Mouse (Mus musculus): Measurements from ENCODE around the gene Ndufa13. TPM values are rescaled to one million over a fixed set of nuclear protein-coding genes. Genes with fewer than 3 reads are reported as not detected.

Gene Ndufa13
- polyA plus RNA-seq, 1 experiment from 2014 or later = 309 TPM

DNA sequence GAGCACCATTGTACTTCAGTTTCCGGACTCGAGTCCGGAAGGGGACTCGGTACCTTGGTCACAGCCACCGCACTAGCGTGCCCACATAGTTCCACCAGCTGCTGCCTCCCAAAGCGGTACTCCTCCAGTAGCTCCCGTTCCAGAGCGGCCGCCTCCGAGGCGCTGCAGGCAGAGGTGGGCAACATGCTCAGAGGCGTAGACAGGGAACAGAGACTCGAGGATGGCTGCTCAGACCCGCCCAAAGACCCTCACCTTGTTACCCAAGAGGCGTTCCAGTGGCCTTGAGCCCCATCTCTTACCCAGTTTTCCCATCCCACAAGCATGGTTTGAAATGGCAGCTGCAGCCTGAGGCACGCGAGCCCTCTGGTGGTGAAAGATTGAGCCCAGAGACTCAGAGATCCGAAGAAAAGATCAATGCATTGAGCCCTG, 11.5 kb downstream of the Ndufa13 start:
- no peak overlapping the region for H3K4me3 ChIP-seq
- ATAC-seq (ENCODE audit: insufficient number of reproducible peaks, low FRiP score) = no peak
- WGBS = 34% methylated on average over 19 of the region's 19 CpGs
- no peaks in the 10 kb centered on the region for H3K9me3 ChIP-seq (replicated peaks)
- H3K27ac ChIP-seq (ENCODE audit: poor library complexity, severe bottlenecking) = no peak overlapping the region
- H3K9ac ChIP-seq = no peak overlapping the region
- peaks cover 55% of the 10 kb centered on the region for H3K27me3 ChIP-seq (replicated peaks)
- no peak overlapping the region for H3K4me2 ChIP-seq
- peaks cover 65% of the 10 kb centered on the region for H3K4me1 ChIP-seq (replicated peaks)
- H3K36me3 ChIP-seq = peaks cover 28% of the 10 kb centered on the region

DNA sequence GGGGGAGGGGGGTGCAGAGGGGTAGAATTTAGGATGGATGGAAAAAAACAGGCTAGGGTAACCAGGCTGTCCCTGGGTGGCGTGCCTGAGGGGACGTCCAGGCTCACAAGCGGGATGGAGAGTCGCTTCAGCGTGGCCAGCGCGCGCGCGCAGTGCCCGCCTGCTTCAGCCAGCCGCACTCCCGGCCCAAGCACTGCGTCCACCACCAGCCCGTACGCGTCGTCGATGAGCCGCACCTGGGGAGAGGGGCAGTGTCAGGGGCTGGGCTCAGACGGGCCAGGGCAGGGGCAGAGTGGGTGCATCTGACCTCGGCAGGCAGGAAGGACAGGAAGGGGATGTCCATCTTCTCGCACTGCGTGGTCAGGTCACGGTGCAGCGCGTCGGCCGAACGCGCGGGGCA, 13.5 kb downstream of the Ndufa13 start:
- peak overlapping the region; percentile 43; the same call in 1 of the 2 replicates for H3K9ac ChIP-seq
- H3K4me2 ChIP-seq = peak overlapping the region; percentile 66
- WGBS = 6% methylated on average over 32 of the region's 32 CpGs

DNA sequence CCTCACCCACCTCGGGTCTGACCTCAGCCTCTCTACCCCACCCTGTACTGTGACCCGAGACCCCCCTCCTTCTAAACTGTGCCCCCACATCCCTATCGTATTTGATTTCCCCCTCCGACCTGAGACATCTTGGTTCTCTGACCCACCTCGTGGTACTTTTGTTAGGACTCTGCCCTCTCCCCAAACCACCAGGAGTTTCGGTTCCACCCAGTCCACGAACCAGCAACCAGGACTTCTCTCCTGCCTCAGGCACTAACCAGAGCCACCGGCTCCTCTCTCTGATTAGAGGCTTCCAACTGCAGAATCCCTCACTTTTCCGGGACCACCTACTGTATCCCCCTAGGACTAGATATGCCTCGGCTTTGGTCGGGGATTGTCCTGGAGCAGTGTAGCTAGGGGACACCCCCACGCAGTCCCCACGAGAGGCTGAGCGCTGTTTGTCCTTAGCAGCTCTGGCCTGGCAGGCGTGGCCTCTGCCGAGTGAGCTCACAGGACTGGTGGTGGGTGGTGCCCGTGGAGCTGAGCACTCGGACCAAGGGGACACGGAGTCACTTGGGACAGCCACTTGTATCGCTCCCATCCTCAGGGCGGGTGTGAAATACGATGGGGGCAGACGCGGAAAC, 14.0 kb downstream of the Ndufa13 start:
- 6% methylated on average over 24 of the region's 24 CpGs for WGBS
- ATAC-seq (ENCODE audit: insufficient number of reproducible peaks, low FRiP score) = no peak; the same call in 1 of the 2 replicates

More for the DNA sequence above, 13.5 kb downstream of the Ndufa13 start:
- H3K27ac ChIP-seq (ENCODE audit: poor library complexity, severe bottlenecking) = no peak overlapping the region
- peak overlapping the region; percentile 38 for H3K4me3 ChIP-seq
- no peaks in the 10 kb centered on the region for H3K9me3 ChIP-seq (replicated peaks)
- H3K36me3 ChIP-seq = peaks cover 21% of the 10 kb centered on the region
- peaks cover 49% of the 10 kb centered on the region for H3K4me1 ChIP-seq (replicated peaks)
- peaks cover 75% of the 10 kb centered on the region for H3K27me3 ChIP-seq (replicated peaks)
- peak; percentile 30; the same call in 1 of the 2 replicates for ATAC-seq (ENCODE audit: insufficient number of reproducible peaks, low FRiP score)

DNA sequence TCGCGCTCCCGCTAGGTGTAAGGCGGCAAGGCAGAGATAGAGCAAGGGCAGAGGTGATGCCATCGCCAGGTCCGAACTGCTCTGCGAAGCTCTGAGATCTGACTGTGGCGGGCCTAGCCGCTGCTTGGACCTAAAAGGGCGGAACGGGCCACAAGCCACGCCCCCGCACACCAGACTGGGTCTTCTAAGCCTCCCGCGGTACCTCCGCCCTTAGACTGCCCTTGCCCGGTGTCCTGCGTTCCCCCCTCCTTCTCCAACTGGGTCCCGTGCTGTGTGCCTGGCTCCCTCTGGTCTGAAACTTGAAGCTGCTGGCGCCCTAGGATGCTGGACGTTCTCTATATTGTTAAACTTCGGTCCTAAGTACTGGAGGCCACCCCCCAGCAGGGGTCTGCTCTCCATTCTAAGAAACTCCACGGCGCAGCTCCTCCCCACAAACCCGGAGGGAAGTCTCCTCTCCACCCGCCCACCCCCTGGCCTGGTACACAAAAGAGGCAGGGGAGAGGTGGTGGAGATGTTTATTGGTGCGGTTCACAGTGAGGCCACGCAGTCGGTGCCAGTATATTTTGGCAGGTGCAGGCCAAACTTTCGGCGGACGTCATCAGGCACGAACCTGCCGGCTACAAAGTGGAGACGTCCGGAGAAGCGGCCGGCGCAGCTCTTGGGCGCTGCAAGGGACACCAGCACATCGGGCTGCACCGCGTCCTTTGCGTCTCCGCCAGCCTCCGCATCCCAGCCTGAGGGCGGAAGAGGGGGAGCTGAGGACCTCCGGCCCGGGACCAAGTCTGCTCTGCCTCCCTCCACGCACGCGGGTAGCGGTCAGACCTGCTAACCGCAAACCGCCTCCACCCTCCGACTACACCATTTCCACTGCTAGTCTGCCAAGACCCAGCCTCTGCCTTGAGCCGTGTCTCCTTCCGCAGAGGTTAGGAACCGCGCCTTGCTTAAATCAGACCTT, 14.8 kb downstream of the Ndufa13 start, which contains the start of gene Cilp2:
Gene Cilp2 (minus strand): TSS at position 399 of the 955 bp plus-strand sequence.
- peak within 1 kb of the TSS; percentile 41 for H3K9ac ChIP-seq
- peaks cover 8% of the 10 kb centered on the region for H3K36me3 ChIP-seq
- no peaks in the 10 kb centered on the region for H3K9me3 ChIP-seq (replicated peaks)
- H3K4me2 ChIP-seq = peak within 1 kb of the TSS; percentile 66
- peak within 1 kb of the TSS; percentile 38 for H3K4me3 ChIP-seq
- no peak within 1 kb of the TSS for H3K27ac ChIP-seq (ENCODE audit: poor library complexity, severe bottlenecking)
- 1% methylated on average over 54 of the region's 60 CpGs for WGBS
- peaks cover 44% of the 10 kb centered on the region for H3K4me1 ChIP-seq (replicated peaks)
- peaks cover 86% of the 10 kb centered on the region for H3K27me3 ChIP-seq (replicated peaks)
- ATAC-seq (ENCODE audit: insufficient number of reproducible peaks, low FRiP score) = no peak; the same call in 1 of the 2 replicates

More for the DNA sequence above, 14.0 kb downstream of the Ndufa13 start:
- H3K9me3 ChIP-seq (replicated peaks) = no peaks in the 10 kb centered on the region
- peaks cover 44% of the 10 kb centered on the region for H3K4me1 ChIP-seq (replicated peaks)
- peaks cover 80% of the 10 kb centered on the region for H3K27me3 ChIP-seq (replicated peaks)
- peaks cover 16% of the 10 kb centered on the region for H3K36me3 ChIP-seq
- H3K4me2 ChIP-seq = peak overlapping the region; percentile 66
- H3K27ac ChIP-seq (ENCODE audit: poor library complexity, severe bottlenecking) = no peak overlapping the region
- H3K4me3 ChIP-seq = peak overlapping the region; percentile 38
- H3K9ac ChIP-seq = peak overlapping the region; percentile 43; the same call in 1 of the 2 replicates

DNA sequence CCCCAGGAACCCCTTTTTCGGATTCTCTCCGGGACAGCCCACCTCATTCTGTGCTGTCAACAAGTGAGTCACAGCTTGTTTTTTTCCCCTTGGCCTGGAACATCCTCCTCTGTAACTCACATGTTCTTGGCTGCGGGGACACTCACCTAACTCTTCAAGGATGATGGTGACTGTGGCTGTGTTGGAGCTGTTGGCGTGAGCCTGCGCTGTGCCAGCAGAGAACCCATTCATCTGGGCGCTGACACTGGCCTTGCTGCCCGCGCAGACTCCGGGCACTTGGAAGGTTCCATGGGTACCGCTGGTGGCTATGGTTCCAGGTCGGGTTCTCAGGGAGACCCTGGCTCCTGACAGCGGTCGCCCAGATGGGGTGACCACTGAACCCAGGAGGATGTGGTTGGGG, 18.2 kb downstream of the Ndufa13 start:
- H3K9ac ChIP-seq = no peak overlapping the region
- H3K4me3 ChIP-seq = no peak overlapping the region
- H3K9me3 ChIP-seq (replicated peaks) = peaks cover 9% of the 10 kb centered on the region
- H3K27ac ChIP-seq (ENCODE audit: poor library complexity, severe bottlenecking) = no peak overlapping the region
- H3K36me3 ChIP-seq = no peaks in the 10 kb centered on the region
- peaks cover 46% of the 10 kb centered on the region for H3K4me1 ChIP-seq (replicated peaks)
- peaks cover 100% of the 10 kb centered on the region for H3K27me3 ChIP-seq (replicated peaks)
- WGBS = 58% methylated on average over 13 of the region's 13 CpGs
- ATAC-seq (ENCODE audit: insufficient number of reproducible peaks, low FRiP score) = no peak
- no peak overlapping the region for H3K4me2 ChIP-seq

DNA sequence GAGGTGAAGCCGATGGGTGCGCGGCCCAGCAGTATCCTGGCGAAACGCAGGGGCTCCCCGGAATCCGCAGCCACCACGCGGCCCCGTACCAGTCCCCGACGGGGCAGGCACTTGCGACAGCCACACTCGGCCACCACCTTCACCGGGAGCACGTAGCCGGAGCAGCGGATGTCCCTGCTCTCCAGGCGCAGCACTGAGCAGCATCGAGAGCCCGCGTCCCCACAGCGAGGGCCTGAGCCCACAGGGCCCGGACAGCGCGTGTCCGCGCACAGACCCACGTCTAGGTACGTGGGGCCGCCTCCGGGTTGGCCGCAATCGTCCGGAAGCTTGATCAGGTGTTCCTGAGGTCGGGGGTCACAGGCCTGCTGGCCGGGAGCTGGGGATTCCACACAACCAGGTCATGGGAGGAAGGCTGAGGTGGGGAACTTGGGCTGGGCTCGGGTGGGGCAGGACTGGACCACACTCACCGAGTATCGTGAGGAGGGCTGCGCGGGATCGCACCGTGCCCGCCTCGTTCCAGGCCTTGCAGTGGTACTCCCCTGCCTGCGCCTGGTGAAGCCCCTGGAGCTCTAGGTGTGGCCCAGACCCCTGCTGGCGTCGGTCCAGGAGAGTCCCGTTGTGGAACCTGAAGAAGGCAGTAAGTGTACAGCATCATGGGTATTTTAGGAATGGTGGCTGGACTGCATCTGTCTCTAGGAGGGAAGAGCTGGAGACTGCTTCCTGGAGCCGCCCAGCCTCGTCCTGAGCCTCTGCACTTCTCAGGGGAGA, 19.3 kb downstream of the Ndufa13 start:
- Histone ChIP-seq H3K27ac (ENCODE audit: poor library complexity, severe bottlenecking) (no peak overlapping the region), H3K4me3 (peak overlapping the region; percentile 49), H3K27me3 (replicated peaks) (peaks cover 93% of the 10 kb centered on the region), H3K4me1 (replicated peaks) (peaks cover 35% of the 10 kb centered on the region), H3K9me3 (replicated peaks) (peaks cover 9% of the 10 kb centered on the region), H3K9ac (no peak overlapping the region), H3K4me2 (peak overlapping the region; percentile 68), H3K36me3 (no peaks in the 10 kb centered on the region)
- 15% methylated on average over 52 of the region's 52 CpGs for whole genome bisulfite sequencing
- no peak for ATAC-seq (ENCODE audit: insufficient number of reproducible peaks, low FRiP score)

DNA sequence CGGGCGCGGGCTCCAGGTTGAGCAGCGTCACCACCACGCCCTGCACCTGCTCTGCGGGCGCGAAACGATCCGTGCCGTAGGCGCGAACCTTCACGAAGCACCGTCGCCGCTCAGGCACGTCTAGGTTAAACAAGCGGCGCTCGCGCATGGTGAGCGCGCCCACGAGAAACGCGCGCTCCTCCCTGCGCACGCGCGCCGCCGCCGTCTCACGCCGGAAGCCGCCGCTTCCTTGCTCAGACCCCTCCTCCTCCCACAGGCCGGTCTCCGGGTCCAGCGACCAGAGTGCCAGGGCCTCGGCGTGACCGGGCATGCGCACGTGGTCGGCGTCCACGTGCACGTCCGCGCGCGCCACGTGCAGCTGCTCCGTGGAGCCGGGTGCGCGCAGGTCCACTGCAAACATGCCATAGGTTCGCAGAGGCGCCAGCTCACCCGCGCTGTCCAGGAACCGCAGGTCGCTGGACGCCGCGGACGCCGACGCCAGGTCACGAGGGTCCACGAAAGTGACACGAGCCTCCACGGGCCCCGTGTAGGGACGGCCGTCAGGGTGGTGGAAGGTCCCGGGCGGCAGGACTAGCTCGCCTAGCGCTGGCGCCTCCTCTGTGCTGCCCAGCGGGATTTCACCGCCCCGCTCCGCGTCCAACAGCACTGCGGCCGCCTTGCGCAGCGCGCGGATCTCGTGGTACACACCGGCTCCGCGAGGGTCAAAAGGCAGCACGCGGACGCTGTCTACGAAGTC, 20.2 kb downstream of the Ndufa13 start:
- peak overlapping the region; percentile 49; the same call in 1 of the 2 replicates for H3K9ac ChIP-seq
- 9% methylated on average over 102 of the region's 103 CpGs for WGBS
- H3K36me3 ChIP-seq = no peaks in the 10 kb centered on the region
- no peak overlapping the region for H3K27ac ChIP-seq (ENCODE audit: poor library complexity, severe bottlenecking)
- ATAC-seq (ENCODE audit: insufficient number of reproducible peaks, low FRiP score) = 0 out of 2 replicates have a peak, but pooled peaks have one; percentile 33
- H3K9me3 ChIP-seq (replicated peaks) = peaks cover 9% of the 10 kb centered on the region
- peaks cover 27% of the 10 kb centered on the region for H3K4me1 ChIP-seq (replicated peaks)
- H3K4me2 ChIP-seq = peak overlapping the region; percentile 68
- H3K4me3 ChIP-seq = peak overlapping the region; percentile 49
- peaks cover 93% of the 10 kb centered on the region for H3K27me3 ChIP-seq (replicated peaks)

DNA sequence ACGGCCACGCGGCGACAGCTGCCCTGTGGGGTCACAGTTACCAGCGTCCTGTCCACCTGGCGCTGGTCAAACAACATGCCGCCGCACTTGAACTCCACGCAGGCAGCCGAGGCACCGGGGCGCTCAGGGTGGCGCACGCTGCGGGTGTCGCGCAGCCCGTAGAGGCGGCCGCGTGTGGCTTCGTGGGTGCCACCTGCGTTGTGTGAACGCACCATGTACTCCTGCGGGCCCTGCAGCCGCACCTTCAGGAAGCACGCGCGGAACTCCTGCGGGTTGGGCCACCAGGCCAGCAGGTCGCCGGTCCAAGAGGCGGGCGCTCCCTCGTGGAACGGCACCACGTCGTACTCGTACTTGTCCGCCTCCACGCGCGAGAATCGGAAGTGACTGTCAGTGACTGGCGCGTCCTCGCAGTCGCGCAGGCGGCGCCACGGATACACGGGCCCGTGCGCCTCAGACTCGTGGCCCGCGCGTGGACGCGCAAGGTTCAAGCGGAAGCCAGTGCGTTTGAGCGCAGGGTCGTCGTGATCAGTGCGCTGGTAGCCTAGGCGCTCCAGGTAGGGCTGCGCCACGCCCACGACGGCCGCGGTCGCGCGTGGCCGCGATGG, 21.0 kb downstream of the Ndufa13 start:
- H3K9ac ChIP-seq = peak overlapping the region; percentile 49; the same call in 1 of the 2 replicates

DNA sequence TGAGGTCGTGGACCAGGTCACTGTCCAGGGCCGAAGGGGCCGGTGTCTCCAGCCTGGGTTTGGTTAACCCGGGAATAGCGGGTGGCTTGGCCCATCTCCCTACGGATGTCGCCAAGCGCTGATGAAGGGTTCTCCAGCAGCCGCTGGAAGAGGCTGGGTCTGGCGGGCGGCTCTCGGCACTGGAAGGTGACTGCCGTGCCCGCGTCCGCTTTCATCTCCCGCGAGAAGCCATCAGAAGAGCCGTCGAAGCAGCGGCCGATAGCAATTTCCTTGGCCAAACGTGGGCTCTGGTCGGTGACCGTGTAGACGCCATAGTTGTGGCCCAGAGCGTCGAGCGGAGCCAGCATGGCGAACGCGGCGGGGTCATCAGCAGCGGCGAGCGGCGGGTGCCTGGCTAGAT, 21.5 kb downstream of the Ndufa13 start:
- Histone ChIP-seq H3K4me3 (peak overlapping the region; percentile 49), H3K27ac (ENCODE audit: poor library complexity, severe bottlenecking) (no peak overlapping the region), H3K4me2 (peak overlapping the region; percentile 68), H3K36me3 (no peaks in the 10 kb centered on the region), H3K27me3 (replicated peaks) (peaks cover 90% of the 10 kb centered on the region), H3K4me1 (replicated peaks) (peaks cover 15% of the 10 kb centered on the region), H3K9me3 (replicated peaks) (peaks cover 9% of the 10 kb centered on the region), H3K9ac (no peak overlapping the region)
- WGBS = 9% methylated on average over 37 of the region's 37 CpGs
- no peak for ATAC-seq (ENCODE audit: insufficient number of reproducible peaks, low FRiP score)

More for the DNA sequence above, 21.0 kb downstream of the Ndufa13 start:
- peak overlapping the region; percentile 49 for H3K4me3 ChIP-seq
- H3K4me2 ChIP-seq = peak overlapping the region; percentile 68
- ATAC-seq (ENCODE audit: insufficient number of reproducible peaks, low FRiP score) = no peak
- WGBS = 16% methylated on average over 79 of the region's 79 CpGs
- no peaks in the 10 kb centered on the region for H3K36me3 ChIP-seq
- peaks cover 93% of the 10 kb centered on the region for H3K27me3 ChIP-seq (replicated peaks)
- peaks cover 21% of the 10 kb centered on the region for H3K4me1 ChIP-seq (replicated peaks)
- peaks cover 9% of the 10 kb centered on the region for H3K9me3 ChIP-seq (replicated peaks)
- no peak overlapping the region for H3K27ac ChIP-seq (ENCODE audit: poor library complexity, severe bottlenecking)

DNA sequence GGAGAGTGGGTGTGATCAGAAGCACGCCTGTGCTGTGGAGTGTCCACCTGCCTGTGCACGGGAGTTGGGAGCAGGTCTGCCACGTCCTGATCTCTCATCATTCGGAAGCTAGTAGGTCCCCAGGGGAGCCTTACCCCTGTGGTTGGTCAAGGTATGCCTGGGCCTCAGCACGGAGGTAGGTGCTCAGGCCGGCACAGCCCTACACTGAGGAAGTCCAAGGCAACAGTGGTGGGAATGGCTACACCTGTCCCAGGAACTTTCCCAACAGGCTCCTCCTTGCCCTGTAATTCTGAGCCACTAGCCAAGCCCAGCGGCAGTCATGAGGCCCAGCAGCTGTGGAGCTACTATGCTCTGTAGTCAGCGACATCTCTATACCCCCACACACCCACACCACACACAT, 22.7 kb downstream of the Ndufa13 start:
- no peak overlapping the region for H3K9ac ChIP-seq
- ATAC-seq (ENCODE audit: insufficient number of reproducible peaks, low FRiP score) = no peak
- H3K4me3 ChIP-seq = no peak overlapping the region
- no peak overlapping the region for H3K27ac ChIP-seq (ENCODE audit: poor library complexity, severe bottlenecking)
- H3K4me1 ChIP-seq (replicated peaks) = peaks cover 13% of the 10 kb centered on the region
- peaks cover 81% of the 10 kb centered on the region for H3K27me3 ChIP-seq (replicated peaks)
- no peaks in the 10 kb centered on the region for H3K36me3 ChIP-seq
- H3K9me3 ChIP-seq (replicated peaks) = peaks cover 9% of the 10 kb centered on the region
- WGBS = 62% methylated on average over 8 of the region's 8 CpGs
- H3K4me2 ChIP-seq = no peak overlapping the region
